Mouse (Mus musculus) B cell, adult 2 months (primary cell): ENCODE data around the gene Chmp6.

Experiments used
- DNase-seq, 2 experiments: peaks; one replicate each; pipeline ENCODE4 v3.0.0; 2022

The Chmp6 gene

DNA sequence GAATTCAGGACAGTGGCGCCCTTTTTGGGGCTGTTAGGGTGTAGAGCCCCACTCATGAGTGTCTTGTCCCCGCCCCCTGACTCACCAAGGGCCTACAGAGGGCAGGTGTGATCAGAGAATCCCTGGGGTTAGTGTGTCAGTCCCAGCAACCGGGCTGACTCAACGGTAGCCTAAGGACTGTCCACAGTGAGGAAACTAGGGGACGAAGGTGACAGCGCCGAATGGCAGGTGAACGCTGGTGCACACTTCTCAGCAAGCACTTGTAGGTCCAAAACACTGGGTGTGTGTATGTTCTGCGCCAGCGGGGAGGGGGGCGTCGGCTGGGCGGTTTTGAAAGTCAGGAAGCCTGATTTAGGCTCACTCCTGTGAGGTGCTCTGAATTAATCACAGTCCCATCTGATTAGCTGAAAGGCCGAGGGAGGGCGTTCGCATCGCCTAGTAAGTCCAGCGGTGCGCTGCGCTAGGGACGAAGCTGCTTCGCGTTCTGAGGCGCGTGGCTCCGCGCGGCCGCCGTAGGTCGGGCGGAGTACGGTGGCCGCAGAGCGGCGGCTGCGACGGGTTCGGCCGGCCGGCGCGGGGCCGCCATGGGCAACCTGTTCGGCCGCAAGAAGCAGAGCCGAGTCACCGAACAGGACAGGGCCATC, at the start of gene Chmp6:
Gene Chmp6, plus strand, starts transcription at position 151 of the 644 bp plus-strand sequence.
- DNase-seq = peak; percentile 88 to 90

DNA sequence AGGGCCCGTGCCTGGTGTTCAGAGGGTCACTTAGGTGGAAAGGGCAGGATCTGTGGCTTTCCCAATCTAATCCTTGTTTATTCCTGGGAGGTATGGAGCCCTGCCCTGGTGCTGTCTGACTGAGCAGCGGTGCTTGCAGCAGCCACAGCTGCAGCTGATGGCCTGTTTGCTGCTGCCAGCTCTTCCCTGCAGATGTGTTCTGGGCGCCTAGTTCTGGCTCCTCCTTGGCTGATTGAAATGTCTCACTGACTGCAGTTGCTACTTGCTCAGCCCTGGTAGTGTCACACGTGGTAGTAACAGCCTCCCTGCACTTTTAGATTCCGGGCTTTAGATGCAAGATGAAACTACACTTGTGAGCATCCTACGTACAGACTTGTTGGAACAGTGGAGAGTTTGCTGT, 46.4 kb upstream of the Chmp6 start:
- no peak for DNase-seq

DNA sequence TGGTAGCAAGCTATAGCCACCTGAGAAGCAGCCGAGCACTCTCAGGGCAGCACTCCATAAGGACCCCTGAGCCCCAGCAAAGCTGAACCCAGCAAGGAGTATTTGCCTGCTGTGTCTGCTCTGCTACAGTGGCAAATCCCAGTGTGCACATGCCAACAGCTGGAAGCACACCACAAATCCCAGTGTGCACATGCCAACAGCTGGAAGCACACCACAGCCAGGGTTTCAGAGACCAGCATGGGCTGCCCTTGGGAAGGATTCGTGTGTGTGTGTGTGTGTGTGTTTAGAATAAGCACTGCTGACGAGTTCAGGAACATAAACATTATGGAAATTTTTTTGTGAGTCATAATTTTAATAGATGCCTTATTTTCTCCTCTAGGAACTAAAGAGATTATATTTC, 45.1 kb upstream of the Chmp6 start:
- DNase-seq = no peak

DNA sequence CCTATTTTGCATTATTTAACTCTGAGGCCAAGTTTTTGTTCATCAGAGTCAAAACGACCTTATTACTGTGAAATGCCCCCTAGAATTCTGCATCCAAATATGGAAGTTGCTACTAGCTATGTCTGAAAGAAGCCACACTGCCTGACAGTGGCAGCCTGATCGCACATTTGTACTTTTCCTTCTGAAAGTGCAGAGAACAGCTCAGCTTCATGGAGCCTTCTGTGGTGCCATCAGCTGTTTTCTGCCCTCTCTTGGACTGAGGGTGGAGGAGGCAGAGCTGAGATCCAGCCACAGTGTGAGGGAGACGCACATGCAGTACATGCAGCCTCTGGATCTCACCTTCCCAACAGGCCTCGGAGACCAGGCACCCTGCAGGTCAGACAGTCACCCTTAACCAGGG, 44.7 kb upstream of the Chmp6 start:
- no peak for DNase-seq

DNA sequence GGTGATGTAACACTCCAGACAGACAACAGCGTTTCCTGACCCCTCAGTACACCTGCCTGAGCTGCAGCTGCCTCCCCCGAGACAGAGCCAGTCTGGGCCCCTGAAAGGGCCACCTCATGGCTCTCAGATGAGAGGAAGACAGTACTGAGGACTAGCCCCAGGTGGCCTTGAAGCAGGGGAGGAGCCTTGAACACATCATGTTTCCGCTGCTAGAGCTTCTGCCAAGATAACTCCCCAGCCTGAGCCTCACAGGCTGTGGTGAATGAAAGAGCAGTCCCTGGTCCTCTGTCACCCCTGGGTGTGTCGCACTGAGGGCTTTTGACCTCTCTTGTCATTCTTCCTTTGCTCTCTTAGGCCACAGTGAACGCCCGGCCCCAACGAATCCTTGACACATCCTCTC, 42.1 kb upstream of the Chmp6 start:
- DNase-seq = no peak

DNA sequence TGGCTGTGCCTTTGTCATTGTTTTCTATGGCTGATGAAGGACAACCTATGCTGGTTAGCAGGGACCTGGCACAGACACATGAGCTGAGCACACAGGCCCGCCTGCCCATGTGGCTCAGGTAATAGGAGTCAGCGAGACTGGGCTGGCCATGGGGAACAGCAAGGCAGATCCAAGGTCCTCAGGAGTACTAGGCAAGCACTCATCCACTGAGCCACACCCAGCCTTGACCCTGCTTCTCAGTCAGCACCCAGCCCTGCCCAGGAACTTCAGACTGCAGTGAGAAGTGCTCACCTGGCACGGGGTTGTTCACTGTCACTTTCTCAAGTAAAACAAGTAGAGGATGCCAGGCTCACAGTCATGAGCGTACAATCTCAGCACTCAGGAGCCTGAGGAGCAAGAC, 39.6 kb upstream of the Chmp6 start:
- no peak for DNase-seq

DNA sequence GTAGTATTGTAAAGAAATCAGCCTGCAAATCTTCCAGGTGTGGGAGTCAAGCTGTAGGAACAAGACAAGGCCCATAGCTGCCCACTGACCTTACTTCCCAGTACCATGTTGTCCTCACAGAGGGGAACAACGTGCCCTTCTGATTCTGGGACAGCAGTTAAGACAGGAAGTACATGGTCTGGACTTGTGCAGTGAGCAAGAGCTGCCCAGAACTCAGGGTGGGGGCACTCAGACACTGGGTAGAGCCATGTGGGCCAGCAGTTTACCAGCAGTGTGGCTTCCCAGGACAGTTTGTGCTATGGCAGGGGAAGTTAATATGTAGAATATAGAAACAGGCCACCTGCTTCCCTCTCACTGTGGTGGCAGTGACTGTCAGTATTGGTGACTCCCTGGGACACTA, 38.4 kb upstream of the Chmp6 start:
- no peak for DNase-seq

DNA sequence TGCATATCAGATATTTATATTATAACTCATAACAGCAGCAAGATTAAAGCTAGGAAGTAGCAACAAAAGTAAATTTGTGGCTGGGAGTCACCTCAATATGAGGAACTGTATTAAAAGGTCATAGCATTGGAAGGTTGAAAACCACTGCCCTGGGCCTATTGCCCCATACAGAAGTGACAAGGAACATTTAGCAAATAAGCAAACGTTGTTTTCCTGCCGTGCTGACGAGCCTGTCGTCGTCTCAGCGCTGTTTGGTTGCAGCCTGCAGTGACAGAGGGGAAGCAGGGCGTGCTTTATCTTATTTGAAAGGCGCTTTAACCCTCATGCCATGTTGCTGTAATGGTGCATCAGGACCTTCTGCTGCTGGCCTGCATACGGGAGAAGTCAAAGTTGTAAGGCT, 37.6 kb upstream of the Chmp6 start:
- DNase-seq = no peak

DNA sequence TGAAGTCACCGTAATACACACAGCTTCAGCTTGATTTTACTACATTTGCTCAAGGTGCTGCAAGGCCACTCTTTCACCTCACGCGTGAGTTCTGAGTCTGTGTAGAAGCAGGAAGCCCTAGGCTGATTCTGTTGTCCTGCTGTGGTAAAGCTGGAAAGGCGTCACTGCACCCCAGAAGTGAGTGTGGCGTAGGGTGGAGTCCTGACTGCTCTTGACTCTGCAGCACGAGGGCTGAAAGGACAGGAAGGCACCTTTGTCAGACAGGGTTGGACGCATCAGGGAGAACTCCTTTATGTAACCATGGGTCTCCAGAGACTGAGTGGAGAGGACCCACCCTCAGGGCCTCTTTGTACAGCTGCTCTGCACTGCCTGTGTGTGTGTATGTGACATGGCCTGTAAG, 36.1 kb upstream of the Chmp6 start:
- no peak for DNase-seq

DNA sequence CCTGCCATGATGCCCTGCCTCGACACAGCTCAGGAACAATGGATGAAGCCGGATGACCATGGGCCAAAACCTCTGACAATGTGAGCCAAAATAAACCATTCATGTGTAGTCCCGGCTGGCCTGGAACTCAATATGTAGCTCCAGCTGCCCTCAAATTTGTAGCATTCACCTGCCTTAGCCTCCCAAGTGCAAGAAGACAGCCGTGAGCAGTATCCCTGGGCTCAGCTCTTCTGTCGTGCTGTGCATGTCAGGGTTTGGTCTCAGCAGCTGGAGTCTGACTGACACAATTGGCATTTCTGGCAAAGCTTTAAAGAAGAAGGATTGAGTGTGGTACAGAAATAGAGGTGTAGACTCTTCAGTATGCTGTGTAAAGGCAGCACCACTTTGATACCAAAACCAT, 33.7 kb upstream of the Chmp6 start:
- no peak for DNase-seq

DNA sequence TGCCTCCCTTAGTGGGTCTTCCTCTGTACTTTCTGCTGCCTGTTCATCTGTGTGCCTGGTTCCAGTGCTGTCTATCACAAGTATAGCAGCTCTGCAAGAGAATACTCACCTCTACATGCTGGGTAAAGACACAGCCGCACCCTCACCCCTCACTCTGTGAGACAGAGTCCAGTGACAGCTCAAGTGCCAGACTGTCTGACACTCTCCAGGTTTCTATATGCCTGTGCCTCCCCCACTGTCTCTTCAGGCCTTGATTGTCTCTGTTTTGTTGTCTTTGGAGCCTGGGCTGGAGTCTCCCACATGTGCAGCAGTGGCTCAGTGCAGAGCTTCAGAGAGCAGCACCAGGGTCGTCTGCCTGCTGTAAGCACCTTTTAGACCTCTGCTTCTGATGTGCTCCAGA, 29.6 kb upstream of the Chmp6 start:
- no peak for DNase-seq

DNA sequence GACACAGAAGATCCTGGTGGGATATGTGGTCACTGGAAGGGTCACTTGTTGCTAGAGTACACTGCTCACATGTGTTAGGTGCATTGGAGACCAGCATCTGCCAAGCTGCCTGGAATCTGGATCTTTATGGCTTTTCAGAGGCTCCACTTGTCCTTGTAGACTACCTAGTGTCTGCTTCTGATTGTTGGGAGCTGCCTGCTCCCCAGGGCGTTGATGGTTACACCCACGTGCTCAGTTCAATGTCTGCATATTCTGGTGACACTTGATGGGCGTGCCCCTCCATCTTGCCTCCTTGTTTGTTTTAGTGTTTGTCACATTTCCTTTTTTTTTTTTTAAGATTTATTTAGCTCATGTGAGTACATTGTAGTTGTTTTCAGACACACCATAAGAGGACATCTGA, 23.3 kb upstream of the Chmp6 start:
- DNase-seq = no peak

DNA sequence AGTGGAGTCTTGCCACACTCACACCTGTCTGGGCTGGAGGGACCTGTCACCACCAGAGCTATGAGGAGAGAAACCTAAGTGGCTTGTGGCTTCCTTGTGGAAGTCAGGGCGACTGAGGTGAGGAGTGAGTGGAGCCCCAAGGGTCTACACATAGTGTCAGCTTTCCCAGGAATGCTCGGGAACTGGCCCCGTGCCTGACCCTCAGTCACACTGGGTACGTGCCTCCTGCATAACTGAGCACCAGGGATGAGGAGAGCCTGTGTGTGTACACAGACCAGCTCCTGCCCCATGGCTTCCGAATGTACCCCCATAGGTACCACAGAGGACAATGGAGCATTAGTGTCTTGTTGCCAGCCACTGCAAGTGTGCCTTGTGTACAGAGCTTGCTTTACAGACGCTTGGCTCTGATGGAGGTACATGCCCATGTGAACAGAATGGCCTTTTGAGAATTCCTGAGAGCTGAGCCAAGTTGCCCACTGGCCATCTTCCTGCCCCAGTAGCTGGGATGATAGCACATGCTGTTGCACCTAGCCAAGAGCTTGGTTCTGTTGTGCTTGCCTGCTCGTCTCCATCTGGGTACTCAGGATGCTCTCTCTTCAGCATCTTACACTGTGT, 21.5 kb upstream of the Chmp6 start:
- no peak for DNase-seq

DNA sequence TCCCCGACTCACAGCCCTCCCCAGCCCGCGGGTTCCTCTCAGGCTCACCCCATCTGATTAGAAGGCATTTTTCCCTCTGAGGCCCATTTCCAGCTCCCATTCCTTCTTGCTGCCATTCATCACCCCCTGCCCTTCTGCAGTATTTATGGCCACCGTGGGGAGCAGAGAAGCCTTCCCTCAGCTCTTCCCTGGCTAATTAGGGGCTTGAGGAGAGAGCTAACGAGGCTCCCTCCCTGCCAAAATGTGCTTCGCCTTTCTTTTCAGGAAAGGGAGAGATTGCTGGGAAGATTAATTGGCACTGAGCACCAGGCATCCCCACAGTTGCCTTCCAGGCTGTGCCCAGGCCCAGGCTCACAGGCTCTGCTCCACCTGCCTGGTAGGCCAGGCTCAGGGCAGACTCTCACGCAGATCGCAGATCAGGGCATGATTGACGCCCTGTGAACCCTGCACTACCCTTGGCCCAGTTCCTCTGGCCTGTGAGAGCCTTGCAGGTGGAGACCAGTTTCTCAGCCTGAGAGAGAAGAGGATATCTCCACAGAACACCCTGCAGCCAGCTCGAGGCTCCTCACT, 19.5 kb upstream of the Chmp6 start:
- DNase-seq = no peak

DNA sequence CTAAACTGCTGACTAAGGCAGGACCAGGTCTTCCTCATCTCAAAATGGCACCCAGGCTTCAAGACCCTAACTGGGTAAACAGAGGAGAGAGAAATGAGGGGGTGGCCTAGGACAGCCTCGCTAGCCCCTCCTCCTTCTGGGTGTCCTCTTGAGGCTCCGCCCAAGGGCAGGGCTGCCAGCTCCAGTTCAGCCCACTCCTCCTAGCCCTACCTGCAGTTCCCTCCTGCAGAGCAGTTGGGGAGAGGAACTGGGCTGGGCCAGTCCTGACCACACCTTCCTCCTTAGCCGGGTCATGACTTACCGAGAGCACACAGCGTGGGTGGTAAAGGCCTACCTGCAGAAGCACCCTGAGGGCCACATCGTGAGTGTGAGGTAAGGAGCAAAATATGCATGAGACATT, 18.6 kb upstream of the Chmp6 start:
- DNase-seq = peak; percentile 36 to 38

DNA sequence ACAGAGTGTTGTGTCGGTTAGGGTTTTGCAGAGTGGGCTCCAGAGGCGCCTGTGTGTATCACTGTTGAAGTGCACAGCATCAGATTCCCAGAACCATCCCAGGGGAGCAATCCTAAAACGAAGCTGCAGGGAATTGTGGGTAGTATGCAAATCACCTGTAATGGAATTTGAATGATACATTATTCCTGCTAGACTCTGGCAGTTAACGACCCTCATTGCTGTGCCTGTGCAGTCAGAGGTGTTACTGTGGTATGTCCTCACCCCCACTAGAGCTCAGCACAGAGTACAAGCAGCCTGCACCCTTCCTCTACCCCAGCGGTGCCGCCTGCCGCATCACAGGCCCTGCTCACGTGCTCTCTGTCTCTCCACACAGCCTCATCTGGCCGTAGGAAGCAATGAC, 16.2 kb upstream of the Chmp6 start:
- no peak for DNase-seq

DNA sequence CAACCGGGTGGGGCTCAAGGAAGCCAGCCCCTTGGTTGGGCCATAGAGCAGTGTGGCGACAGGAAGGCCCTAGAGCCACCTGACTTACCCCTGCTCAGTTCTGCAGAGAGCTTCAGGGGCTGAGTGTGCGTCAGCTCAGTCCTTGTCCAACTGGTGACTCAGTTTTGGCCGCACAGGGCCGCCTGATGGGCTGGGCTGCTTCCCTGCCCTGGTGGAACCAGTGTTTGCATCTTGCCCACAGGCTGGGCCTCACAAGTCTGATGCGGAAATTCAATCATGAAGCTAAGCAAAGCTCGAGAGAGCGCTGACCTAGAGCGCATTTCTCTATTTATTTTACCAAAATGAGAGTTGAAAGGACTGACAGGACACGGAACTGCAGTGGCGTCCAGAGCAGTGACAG, 14.3 kb upstream of the Chmp6 start:
- no peak for DNase-seq

DNA sequence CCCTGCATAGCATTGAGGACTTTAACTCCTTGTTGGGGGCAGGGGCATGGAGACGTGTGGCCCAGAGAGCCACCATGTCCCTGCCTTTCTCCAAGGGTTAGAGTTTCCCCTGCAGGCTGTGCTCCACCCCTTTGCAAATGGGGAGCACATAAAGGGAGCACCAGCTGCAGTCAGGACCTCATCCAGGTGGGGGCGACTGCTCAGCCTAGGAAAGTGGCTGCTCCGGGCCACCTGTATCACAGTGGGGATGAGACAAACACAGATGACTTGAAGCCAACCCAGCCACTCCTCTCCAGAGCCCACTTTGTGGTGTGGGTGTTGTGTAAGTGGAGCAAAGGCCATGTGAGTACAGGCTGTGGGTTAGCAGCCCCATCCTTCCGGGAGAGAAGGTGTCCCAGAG, 12.1 kb upstream of the Chmp6 start:
- no peak for DNase-seq

DNA sequence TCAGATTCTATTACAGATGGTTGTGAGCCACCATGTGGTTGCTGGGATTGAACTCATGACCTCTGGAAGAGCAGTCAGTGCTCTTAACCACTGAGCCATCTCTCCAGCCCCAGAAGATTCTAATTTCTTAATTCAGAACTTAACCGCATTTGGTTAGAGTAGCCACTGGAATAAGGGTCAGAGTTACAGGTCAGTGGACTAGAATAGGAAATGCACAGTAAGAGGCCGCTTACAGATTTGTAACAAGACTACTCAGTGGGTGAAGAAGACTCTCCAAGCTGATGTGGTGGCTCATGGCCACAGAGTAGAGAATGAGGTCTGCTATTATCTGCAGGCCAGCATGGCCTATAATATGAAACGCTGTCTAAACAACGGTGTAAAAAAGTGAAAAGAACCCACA, 10.3 kb upstream of the Chmp6 start:
- no peak for DNase-seq

DNA sequence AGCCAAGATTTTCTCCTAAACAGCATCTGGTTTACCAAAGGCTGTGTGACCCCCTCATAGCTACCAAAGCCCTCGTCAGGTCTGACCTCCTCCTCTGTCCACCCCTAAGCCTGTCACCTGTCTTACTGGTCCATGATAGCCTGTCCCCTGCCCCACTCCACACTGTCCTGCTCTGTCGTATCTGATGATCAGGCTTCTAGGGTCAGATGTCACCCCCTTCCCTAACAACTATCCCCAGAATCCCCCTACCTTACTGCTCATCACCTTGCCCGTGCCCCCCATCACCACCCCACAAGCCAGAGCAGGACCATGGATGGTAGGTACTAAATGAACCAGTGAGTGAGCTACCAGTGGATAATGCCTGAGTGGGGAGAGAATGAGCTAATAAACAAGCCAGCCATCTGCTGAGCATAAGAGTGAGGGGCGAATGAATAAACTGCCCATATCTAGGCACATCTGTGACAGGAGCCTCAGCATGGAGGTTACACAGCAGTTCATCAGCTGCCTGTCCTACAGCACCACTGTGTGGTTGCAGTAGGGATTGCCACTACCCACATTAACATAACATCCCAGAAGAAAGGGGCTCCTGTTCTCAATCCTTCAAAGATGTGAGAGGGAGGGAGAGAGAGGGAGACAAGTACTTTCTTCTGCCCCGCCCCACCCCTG, 8.5 kb upstream of the Chmp6 start:
- DNase-seq = peak; percentile 65 to 67

DNA sequence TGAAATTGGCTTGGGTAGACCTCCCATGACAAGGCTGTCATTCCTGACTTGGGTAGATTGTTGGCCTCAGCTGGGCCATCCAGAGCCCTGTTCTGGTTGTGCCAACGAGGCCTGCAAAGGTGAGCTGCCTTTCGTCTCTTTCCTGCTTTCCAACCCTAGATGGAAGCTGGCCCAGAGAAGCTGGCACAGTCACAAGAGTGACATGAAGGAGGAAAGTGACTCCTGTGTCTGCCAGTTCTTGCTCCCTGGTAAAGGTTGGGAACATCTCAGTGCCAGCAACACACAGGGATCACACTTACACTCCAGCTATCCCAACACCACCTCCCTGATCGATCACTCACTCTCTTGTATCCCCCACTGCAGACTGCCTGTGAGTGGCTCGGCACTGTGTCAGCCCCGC, 7.4 kb upstream of the Chmp6 start:
- DNase-seq = no peak

DNA sequence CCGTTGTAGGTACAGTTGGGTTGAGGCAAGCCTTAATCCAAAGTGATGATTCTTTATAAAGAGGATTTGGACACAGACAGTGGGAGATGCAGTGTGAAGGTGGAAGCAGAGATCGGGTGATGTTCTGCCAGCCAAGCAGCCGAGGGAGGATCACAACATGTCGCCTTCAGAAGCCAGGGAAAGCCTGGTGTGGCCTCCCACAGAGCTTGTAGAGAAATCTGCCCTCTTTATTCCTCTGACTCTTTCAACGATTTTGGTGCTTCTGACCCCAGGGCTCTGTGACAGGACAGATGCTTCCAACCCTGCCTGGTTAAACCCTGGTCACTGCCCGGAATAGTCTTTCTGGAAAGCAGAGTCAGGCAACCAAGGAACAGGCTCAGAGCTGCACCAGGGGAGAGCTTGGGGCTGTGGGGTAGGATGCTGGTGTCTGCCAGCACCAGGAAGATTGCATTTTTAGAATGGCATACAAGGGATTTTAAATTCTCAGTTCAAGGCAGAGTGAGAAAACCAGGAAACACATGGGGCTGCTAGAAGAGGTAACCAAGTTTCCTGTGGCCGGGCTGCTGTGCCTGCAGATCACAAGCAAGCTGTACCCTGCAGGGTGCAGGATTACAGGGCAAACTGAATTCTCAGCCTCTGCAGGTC, 6.1 kb upstream of the Chmp6 start:
- DNase-seq = no peak

DNA sequence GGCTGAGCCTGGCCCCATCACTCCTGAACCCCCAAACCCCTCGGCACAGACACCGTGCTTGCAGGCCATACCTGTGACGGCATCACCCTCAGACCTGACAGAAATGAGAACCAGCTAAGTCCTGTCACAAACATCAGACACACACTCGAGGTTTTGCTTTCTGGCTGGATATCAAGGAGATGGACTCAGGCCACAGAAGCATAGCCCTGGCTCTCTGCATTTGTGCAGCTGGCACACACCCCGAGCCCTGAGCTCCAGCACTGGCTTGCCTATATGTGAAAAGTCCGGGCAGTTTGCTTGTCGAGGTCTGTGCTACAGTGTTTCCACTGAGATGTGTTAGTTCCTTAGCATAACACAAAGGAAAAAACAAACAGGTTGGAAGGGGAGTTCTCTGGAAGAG, 5.5 kb upstream of the Chmp6 start:
- no peak for DNase-seq

DNA sequence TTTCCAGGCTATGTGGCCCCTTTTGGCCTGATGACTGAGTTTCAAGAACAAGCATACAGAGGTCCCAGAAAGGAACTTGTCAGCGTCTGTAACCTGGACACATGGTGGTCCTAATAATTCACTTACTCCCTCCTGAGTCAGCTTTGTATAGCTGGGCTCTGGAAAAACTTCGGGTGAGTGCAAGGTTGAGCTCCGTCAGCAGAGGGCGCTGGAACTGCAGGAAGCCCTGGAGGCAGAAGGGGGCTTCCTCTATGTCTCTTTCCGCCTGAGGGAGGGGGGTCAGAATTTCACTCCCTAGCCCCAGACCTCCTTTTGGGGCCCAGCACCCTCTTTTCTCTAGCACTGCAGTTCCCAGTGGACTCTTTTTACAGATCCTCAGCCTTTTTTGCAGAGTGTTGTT, 3.8 kb upstream of the Chmp6 start:
- DNase-seq = peak; percentile 80
